Mouse (Mus musculus) B cell, adult 2 months (primary cell): ENCODE results near the gene Ccdc93.

Experiments
- DNase-seq, 2 experiments: peaks; one replicate each; pipeline ENCODE4 v3.0.0; 2022

Ccdc93 gene

DNA sequence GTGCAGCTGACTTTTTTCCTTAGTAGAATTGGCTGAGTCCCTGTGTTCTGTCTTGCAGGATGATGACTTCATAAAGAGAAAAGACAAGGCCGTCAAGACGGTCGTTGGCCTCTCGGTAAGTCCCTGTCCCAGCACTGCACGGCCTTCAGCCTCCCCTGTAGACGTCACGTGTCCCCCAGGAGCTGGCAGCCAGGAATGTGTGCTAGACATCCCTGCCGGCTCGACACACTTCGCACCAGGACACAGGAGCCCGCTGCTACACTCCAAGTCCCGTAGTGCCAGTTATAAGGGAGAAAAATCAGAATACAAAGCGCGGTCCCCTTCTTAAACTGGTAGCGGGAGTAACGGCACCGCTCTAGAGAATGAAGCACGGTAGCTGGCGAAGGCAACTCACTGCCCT, 17.3 kb downstream of the Ccdc93 start:
- no peak for DNase-seq

DNA sequence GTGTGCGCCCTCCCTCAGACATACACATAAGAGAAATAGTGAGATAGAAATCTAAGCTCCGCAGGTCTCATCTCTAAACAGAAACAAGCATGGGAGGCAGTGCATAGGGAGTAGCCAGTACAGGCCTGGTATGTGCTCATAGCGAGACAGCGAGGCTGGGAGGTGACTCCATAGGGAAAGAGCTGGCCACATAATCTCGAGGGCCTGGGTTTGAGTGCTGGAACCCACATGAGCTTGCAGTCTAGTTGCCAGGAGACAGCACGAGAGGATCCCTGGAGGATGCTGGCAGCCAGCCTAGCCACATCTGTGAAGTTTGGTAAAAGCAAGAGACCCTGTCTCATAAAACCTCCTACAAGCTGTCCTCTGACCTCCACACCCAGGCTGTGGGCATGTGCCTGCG, 20.2 kb downstream of the Ccdc93 start:
- DNase-seq: no peak

DNA sequence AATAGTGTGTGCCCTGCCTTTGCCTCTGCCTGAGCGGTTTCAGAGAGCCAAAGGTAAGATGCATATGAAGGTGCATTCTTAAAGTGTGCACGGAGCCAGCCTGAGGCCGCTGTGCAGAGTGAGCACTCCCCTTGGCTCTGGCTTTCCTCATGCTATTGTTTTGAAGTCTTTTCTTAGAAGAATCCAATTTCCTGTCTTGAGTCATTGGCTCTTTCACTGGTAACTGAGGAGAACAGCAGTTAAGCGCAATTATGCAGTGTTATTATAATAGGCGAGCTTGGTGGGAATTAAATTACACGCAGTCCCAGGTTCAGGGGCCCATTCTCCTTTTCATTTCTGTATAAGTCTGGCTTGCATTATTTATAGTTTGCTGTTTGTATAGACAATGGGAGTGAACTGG, 21.6 kb downstream of the Ccdc93 start:
- no peak for DNase-seq

DNA sequence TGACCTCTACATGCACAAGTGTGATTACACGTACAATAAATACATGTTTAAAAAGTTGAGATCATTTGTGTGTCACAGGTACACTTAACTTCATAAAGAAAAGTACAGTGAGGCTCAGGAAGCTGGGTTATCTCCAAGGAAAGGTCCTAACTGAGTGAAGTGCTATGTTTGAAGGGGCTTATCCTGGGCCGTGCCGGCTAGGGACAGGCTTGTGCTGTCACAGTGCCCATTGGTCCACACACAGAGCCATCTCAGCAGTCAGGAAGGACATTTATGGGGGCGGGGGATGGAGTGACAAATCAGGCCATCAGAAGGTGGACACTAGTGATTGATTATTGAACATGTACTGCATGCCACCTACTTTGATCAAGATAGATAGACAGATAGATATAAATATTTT, 22.2 kb downstream of the Ccdc93 start:
- no peak for DNase-seq

DNA sequence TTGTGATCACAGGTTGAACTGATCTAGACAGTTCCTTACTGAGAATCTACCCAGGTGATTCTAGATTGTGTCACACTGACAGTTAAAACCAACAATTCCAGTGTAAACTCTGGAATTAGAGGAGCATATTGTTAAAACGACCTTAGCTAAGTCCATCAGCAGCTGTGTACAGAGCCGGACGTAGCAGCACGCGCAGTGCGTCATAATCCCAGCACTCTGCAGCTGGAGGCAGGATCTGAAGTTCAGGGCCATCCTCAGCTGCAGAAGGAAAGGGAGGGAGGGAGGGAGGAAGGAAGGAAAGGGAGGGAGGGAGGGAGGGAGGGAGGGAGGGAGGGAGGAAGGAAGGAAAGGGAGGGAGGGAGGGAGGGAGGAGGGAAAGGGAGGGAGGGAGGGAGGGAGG, 24.1 kb downstream of the Ccdc93 start:
- DNase-seq: no peak

DNA sequence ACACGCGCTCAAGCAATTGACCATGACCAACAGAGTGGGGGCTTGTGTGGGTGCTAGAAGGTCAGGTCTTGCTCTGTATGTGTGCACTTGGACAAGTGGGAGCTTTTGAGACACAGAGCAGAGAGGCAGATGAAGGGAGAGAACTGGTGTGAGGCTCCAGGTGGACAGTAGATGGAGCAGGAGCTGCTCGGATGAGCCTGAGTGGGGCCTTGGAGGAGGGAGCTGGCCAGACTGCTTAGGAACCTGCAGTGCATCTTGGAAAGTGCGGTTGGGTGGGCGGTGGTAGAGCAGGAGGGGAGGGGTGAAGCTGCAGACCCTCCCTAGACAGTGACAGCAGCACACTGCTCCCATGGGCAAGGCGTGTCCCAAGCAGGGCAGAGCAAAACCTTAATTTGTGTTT, 29.2 kb downstream of the Ccdc93 start:
- no peak for DNase-seq

DNA sequence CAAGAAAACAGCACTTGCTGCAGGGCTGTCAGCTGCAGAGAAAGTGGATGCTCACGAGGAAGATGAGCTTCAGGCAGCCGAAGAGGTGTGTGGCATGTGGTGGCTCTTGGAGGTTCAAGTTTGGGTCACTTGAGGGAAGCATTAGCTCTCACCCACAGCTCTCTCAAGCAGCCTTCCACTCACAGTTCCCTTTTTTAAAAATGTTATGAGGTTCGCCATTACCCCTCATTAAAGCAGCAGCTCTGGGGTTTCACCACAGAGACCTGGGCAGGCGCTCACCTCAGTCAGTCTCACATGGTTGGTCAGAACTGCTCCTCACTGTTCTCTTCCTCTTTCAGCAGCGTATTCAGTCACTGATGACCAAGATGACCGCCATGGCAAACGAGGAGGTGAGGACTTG, 31.0 kb downstream of the Ccdc93 start:
- peak; percentile 49 to 55 for DNase-seq

DNA sequence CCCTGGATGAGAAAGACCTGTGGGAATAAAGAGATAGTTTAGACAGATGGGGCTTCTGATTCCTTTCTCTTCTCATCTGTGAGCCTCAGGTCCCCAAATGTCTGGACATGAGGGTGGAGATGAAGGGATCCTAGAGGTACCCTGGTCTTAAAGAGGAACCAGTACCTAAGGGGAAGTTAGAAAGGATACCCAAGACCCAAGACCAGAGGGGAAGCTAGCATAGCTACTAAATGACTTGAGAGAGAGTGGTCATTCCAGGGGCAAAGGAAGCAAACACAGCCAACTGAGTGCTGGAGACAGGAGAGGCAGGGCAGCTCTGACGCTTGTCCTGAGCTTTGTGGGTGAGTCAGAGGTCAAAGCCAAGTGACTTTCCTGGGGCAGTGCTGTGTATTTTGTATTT, 31.8 kb downstream of the Ccdc93 start:
- DNase-seq: peak; percentile 10 to 16

DNA sequence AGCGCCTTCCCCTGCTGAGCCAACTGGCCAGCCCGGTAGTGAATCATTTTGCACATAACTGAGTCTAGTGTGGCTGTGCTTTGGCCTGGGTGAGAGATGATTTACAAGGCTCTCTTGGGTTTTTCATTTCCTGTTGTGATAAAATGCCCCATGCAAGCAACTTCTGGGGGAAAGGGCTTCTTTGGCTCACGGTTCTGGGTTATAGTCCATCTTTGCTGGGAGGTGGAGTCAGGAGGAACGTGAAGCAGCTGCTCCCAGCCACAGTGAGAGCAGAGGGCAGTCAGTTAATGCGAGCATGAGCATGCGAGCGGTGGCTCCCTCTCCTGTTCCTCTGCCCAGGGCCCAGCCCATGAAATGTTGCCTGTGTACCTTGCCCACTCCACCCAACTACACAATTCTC, 33.0 kb downstream of the Ccdc93 start:
- DNase-seq: no peak

DNA sequence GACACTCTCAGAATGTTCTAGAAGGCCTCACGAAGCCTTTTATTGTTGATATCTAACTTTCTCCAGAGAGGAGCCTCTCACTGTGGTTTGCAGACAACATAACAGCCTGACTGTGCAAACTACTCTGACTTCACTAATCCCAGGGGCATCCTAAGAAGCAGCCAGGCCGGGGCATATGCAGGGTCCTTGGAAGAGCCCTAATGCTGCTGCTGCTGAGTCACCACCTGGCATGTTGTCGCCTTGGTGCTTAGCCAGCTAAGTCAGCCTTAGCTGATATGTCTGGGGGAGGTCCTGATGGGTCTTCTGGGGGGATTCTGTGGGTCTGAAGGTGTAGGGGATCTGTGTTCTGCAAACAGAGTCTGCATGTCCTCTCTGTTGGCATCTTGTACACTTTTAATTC, 35.4 kb downstream of the Ccdc93 start:
- no peak for DNase-seq

DNA sequence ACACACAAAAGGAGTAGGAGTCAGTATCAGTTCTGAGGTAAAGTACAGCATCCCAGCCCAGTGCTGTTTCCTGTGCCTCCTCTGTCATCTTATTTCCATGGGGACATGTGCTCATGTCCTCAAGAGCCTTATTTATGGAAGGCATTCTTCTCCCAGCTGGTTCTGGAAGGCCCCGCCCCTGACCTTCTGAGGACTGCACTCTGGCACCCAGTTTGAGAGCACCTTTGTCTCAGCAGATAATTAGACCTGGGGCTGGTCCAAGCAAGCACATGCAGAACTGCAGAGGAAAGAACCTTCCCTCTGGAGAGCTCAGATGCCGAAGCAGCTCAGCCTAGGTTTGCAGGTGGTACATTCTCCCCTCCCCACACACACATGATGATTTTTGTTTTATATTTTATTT, 37.4 kb downstream of the Ccdc93 start:
- no peak for DNase-seq

DNA sequence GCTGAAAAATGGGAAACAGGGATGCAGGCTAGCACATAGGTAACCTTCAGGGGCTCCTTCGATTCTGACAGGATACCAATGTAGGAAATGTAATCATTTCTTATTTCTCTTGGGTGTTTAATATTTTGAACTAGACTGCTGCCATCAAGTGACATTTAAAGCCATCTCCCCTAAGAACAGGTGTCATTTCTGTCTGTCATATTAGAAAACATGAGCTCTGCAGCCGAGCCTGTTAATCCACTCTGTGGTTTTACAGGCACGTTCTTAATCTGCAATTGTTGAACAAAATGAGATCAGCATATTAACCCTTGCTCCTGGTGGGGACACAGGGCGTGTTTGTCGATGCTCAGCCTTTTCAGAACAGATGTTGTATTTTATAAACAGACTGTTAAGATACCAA, 40.7 kb downstream of the Ccdc93 start:
- DNase-seq: no peak

DNA sequence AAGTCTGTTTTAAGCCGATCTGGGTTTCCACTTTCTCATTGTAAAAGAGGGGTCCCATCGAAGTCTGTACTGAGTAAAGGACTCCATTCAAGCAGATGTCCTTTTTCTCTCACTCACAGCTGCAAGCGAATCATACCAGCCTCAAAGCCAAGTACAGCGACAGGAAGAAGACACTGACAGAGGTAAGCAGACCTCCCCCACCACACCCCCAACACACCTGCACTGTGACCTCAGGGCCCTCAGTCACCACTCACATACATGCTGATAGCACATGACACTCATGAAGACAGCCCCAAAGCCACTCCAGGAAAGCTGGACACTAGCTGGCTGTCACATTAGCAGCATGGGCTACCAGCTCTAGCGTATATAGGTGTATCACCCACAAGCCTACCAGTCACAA, 46.9 kb downstream of the Ccdc93 start:
- no peak for DNase-seq

DNA sequence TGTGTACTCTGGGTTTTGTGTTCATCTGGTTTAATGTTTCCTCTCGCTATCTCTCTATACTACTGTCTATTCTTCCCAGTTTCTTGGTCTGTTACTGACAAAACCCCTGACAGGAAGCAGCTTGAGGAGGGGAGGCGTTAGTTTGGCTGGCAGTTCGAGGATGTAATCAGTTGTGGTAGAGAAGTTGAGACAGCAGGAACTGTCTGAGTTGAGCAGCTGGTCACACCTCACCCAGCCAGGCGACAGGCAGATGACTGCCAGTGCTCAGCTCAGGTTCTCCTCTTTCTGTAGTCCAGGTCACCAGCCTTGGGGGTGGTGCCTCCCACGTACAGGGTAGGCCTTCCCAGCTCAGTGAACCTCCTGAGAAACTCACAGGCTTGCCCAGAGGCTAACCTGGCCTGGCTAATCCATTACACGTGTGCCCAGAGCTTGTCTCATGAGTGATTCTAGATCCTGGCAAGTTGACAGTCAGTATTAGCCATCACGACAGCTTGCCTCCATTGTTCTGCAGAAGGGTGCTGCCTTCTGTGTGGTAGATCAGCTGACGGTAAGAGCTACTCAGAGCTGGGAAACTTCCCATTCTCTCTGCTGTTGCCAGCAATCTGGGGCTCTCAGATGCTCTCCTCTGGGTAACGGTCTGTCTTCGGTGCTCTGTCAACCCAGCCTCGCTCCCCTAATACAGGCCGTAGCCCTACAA, 47.6 kb downstream of the Ccdc93 start:
- DNase-seq: no peak

DNA sequence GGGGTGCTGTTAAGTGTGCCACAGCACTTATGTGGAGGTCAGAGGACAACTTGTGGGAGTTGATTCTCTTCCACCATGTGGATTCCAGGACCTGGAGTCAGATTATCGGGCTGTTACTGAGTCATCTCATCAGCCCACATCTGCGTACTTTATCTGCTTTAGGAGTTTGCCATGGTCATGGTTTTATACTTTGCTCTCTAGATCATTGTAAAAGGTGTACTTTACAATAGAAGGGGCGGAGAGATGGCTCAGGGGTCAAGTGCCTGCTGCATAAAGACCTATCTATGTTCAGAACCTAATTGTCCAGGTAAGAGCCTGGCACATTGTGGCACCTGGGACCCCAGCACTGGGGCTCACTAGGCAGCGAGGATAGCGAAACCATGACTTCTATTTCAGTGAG, 48.6 kb downstream of the Ccdc93 start:
- no peak for DNase-seq

DNA sequence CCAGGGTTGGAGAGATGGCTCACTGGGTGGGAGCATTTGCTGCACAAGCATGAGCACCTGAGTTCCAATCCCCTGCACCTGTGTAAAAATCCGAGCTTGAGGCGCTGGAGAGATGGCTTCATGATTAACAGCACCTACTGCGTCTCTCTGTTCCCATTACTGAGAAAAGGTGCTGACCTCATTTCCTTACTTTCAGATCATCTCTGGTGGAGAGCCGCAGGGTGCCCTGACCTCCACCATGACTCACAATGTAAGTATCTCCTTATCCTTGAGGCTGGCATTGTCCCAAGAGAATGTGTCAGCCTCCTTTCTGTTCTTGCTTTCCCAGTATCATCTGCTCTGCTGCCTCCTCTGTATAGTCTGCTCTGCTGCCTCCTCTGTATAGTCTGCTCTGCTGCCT, 52.2 kb downstream of the Ccdc93 start:
- DNase-seq: no peak

DNA sequence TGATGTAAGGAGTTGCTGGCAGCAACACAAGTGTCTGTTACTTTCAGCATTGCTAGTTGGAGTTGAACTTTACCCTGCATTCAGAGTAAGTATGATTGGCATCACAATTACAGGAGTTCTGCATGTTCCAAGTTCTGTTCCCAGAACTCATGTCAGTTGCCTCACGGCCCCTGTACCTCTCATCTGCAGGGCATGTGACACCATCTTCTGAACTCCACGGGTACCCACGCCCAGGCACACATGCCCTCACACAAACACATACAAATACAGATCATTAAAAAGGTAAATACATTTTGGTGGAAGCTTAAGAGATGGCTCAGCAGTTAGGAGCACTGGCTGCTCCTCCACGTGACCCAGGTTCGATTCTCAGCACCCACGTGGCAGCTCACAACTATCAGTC, 56.0 kb downstream of the Ccdc93 start:
- DNase-seq: no peak

DNA sequence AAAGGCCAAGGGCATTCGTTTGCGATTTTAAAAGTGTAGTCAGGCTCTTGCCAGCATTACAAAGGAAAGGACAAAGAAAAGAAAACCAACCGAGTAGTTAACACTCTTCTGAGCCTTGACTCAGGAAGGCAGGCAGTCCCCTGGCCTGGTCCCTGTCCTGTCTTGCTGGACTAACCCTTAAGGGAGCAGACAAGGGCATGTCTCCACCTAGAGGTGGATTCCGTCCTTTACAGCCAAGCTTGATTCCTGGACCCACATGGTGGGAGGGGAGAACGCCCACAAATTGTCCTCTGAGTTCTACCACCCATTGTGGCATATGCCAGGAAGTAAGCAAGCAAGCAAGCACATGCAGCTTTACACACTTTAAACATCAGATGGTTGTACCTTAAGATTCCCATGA, 59.4 kb downstream of the Ccdc93 start:
- peak; percentile 7 to 16 for DNase-seq

DNA sequence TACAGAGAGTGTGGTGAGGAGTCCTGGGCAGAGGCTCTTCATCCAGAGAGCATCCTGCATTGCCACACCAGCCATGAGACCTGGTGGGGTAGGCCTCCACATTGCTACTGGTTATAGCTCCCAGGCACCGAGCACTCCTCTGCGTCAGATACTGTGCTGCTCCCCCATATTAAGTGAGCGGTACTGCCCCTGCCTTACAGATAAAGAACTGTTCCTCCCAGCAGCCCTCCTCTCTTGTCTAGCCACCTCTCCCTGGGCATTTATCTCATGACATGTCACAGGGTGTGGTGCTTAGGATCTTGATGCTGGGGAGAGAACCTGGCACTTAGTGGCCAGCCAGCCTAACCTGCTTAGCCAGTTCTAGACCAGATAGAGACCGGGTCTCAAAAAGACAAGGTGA, 66.2 kb downstream of the Ccdc93 start:
- no peak for DNase-seq

DNA sequence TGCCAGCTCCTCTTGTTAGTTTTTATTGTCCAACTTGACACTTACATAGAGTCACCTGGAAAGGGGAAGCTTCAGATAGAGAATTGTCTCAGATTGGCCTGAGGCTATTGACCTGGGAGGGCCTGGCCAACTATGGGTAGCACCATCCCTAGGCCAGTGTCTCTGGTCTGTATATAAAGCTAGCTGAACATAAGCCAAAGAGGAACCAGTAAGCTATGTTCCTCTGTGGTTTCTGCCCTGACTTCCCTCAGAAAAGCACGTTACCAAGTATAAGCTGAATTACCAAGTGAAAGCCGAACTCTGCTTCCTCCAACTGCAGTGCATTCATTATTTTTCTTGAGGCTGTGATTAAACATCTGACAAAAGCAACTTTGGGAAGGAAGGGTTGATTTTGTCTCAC, 77.9 kb downstream of the Ccdc93 start:
- DNase-seq: no peak

DNA sequence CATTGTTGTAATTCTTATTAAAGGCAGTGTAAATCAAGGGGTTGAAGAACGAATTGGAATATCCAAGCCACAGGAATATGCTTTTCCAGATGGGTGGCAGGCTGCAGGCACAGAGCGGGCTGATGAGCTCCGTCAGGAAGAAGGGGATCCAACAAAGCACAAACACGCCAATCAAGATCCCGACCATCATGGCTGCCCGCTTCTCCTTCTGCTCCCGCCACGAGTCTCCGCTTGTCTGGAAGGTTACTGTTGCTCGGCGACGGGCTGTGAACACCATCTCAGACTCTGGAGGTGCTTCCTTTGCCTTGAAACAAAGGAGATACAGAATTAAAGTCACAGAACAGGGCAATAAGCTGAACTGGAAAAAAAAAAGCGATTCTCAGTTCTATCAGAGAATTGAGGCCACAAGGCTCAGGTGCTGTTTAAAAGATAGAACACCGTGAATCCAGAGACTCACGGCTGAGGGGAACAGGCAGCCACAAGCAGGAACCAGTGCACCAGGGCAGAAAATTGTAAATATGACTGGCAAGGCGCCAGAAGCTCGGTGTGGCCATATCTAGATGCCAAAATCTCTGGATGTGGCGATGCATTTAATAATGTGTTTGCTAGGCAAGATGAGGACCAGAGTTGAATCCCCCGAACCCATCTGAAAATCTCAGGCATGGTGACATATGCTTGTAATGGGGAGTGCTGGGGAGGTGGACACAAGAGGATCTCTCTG, 79.7 kb downstream of the Ccdc93 start:
- DNase-seq: no peak

DNA sequence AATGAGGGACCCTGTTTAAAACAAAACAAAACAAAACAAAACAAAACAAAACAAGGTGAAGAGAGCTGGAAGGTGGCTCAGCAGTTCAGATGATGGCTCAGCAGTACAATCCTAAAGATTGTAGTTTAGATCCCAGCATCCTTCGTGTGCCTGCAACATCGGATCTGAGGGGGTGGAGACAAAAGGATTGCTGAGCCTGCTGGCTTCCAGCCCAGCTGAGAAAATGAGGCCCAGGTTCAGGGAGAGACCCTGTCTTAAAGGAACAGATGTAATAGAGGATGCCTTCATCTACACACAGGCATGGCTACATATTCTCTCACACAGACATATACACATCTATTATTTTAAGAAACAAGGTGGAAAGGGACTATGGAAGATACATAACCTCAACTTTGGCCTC, 80.3 kb downstream of the Ccdc93 start:
- no peak for DNase-seq

DNA sequence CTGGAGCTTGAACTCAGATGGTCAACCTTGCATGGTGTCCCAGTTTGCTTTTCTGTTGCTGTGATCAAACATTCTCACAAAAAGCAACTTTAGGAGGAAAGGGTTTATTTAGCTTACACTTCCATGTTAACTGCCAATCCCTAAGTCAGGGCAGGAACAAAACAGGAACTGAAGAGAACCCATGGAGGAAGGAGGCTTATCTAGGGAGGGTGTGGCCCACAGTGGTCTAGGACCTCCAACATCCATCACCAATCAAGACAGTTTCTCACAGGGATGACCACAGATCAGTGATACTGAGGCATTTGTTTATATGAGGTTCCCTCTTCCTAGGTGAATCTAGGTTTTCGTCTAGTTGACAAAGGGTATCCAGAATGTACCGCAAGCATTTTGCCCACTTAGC, 81.1 kb downstream of the Ccdc93 start:
- DNase-seq: no peak

DNA sequence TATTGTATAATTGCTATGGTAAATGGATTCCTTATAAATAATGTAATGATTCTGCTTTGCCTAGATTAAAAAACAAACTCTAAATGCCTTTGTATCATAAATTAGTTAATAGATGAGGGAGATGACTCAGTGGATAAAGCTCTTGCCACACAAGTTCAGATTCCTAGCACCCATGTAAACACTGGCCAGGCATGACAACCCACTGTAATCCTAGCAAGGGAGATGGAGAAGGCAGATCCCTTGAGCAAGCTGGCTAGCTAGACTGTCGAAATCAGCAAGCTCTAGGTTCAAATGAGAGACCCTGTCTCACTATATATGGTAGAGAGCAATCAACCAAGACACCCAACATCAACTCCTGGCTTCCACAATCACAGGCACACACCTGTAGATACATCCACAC, 87.8 kb downstream of the Ccdc93 start:
- no peak for DNase-seq

DNA sequence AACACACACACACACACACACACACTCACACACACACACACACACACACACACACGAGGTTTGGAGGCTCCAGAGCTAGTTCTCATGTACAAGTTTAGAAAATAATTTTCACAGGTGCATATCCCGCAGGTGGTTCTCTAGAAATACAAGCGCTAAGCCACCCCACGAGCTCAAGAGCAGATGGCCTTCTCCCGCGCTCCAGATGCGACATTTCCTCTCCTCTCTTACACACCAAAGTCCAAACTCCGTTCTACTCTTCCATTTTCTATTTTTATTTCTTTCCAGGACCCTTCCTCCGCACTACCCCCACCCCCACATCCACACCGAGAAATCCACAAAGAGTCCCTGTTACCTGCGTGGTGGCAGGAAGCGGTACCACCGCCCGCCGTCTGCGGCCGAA, 96.2 kb downstream of the Ccdc93 start:
- DNase-seq: no peak
